Mouse (Mus musculus): ENCODE data around the gene Alg14.

Gene Alg14

DNA sequence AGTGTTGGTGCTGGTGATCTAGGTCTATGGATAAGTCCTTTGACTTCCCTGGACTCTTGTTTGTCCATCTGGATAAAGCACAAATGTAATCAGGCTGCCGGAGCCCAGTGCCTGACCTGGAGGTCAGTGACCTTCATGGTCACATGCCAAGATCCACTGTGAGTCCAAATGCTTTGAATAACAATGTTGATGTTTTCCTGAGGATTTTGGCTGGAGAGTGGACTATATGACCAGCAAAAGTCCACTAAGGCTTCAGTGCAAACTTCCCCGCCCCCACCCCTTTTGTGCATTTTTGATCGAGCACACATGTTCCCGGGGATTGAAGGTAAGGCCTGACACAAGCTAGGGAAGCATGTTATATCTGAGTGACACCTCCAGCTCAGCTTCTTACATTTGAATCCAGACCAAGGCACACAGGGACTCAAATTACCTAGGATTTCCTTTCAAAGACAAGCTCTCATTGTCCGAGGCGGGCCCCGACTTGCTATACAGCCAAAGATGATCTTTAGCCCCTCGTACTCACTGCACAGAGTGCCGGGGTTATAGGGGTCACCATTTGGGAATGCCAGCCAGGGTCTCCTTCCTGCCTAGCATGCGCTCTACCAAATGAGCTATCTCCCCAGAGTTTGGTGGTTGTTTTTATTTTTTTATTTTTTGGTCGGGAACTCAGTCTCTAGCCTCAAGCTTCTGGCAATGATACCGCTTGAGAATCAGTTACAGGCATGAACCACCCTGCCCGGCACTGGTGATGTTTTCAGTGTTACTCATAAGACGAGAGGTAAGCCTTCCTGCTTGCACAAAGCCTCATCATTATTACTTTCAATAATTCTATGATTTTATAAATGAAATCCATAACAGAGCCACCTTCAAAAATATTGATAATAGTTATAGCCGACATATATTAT, 87.4 kb downstream of the Alg14 start:
- in situ Hi-C loops (cut with MboI; ENCODE audit: low pct_unique_long_range_greater_than_20kb in 1 of 2, low sequenced_read_pairs in 2 of 2, unreplicated experiment in 1 of 2): no loop called here

DNA sequence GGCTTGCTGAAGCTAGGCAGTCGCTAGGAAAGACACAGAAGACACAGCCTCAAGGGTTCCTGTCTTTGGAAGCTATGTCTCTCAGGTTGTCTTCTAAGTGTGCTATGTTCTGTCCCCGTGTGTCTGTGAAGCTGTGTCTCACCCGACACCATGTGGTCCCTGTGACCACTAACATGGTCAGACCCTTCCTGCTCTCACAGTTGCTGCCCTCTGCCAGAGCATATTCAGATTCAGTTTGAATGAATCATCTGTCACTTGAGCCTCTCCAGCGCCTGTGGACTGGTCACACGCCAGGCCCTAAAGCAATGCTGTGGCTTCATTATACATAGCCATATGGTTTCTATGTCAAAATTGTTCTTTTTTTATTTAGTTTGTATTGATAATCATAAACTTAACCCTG, 88.1 kb downstream of the Alg14 start:
- in situ Hi-C loops (cut with MboI; ENCODE audit: low pct_unique_long_range_greater_than_20kb in 1 of 2, low sequenced_read_pairs in 2 of 2, unreplicated experiment in 1 of 2): no loop called here

DNA sequence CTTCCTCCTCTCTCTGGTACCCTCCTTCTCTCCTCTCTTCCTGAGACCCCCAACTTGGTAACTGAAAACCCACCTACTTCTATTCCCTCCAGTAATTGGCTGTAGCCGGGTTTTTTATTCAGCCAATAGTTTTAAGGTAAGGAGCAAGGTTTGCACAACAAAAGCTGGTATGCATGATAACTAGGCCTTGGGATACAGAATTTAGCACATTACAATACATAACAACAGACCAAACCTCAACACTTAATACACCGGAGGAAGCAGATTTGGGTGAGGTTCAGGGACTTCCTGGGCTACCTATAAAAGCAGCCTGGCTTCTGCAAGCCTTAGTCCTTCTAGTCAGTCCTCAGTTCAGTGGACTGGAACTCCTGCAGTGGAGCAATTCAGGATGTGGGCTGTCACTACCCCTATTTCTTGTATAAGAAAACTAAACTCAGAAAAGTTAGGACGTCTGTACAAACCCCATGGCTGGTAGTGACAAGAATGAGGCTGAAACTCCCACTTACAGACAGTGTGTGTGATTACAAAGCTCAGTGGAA, 96.0 kb downstream of the Alg14 start:
- in situ Hi-C loops (cut with MboI; ENCODE audit: low pct_unique_long_range_greater_than_20kb in 1 of 2, low sequenced_read_pairs in 2 of 2, unreplicated experiment in 1 of 2): no loop called here

GRCm38 (mm10) chr3:121389366-121389765, 97.8 kb downstream of the Alg14 start:
- in situ Hi-C loops (cut with MboI; ENCODE audit: low pct_unique_long_range_greater_than_20kb in 1 of 2, low sequenced_read_pairs in 2 of 2, unreplicated experiment in 1 of 2): no loop called here

- in situ Hi-C loops (cut with MboI; ENCODE audit: low pct_unique_long_range_greater_than_20kb in 1 of 2, low sequenced_read_pairs in 2 of 2, unreplicated experiment in 1 of 2): no loop called here
Observed at GRCm38 (mm10) chr3:121389860-121390530, 98.4 kb downstream of the Alg14 start.

DNA sequence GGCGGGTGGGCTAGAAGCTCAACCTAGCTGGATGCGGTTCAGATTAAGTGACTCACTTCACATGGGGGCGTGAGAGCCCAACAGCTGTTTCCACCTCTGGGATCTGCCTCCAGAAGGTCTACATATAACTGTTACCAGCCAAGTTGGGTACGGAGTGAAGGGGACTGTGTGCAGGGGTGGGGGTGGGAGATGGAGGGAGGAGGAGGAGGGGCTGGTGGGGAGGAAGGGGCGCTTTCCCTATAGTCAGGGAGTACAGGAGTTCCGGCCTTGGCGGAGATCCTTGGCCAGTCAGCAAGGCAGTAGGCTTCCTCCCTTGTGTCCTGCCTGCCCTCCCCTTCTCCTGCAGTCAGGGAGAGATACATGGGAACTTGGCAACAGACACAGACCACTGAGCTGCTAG, 99.2 kb downstream of the Alg14 start:
- in situ Hi-C loops (cut with MboI; ENCODE audit: low pct_unique_long_range_greater_than_20kb in 1 of 2, low sequenced_read_pairs in 2 of 2, unreplicated experiment in 1 of 2): no loop called here

- in situ Hi-C loops (cut with MboI; ENCODE audit: low pct_unique_long_range_greater_than_20kb in 1 of 2, low sequenced_read_pairs in 2 of 2, unreplicated experiment in 1 of 2): no loop called here
Observed at GRCm38 (mm10) chr3:121395588-121396295, 104.2 kb downstream of the Alg14 start.

GRCm38 (mm10) chr3:121396561-121396960, 105.0 kb downstream of the Alg14 start:
- in situ Hi-C loops (cut with MboI; ENCODE audit: low pct_unique_long_range_greater_than_20kb in 1 of 2, low sequenced_read_pairs in 2 of 2, unreplicated experiment in 1 of 2): no loop called here

GRCm38 (mm10) chr3:121397007-121397406, 105.4 kb downstream of the Alg14 start:
- in situ Hi-C loops (cut with MboI; ENCODE audit: low pct_unique_long_range_greater_than_20kb in 1 of 2, low sequenced_read_pairs in 2 of 2, unreplicated experiment in 1 of 2): no loop called here

DNA sequence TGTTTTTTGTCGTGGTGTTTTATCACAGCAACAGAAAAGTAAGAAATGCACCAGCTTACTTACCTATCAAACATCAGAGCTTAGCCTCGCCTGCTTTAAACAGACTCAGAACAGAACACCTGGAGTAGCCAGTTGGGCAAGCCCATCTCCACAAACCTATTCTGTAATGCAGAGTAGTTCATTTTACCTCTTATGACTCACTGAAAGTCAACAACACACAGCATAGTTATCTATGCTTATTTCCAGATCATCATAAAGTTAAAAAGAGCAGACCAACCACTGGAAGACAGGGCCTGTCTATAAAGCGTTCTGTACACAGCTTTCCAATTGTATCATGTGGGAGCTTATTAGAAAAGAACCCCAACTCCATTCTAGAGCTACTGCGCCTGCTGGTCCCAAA, 109.8 kb downstream of the Alg14 start:
- in situ Hi-C loops (cut with MboI; ENCODE audit: low pct_unique_long_range_greater_than_20kb in 1 of 2, low sequenced_read_pairs in 2 of 2, unreplicated experiment in 1 of 2): no loop called here

DNA sequence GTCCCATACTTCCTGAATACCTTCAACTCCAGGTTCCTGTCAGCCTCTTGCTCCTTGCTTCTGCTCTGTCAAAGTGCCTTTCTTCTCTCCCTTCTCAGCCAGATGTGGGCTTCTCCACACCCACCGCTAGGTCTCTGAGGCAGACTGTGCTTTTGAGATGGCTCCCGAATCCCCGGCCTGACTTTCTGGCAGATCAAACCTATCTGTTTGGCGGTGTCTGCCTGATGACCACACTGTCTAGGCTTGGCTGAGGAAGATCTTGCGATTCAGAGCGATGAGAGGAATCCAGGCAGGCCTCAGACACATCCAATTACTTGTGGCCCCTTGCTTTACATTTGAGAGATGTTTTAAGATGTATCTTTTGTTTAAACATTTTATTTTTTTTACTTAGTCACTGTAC, 110.5 kb downstream of the Alg14 start:
- in situ Hi-C loops (cut with MboI; ENCODE audit: low pct_unique_long_range_greater_than_20kb in 1 of 2, low sequenced_read_pairs in 2 of 2, unreplicated experiment in 1 of 2): no loop called here

DNA sequence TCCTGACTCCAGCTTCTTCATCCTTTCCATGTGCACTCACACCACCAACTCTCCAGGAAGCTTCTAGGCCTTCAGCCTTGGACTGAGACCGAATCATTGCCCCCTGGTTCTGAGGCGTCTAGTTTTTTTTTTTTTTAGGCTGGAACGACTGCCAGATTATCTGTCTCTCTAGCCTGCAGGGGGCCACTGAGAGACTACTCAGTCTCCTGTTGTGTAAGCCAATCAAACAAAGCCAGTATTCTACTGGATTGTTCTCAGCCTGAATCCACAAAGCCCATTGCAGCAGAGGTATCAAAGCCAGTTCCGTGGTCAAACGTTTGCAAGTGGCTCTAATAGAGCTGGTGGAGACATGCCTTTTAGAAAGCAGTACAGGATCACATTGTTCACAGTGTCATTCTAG, 111.9 kb downstream of the Alg14 start:
- in situ Hi-C loops (cut with MboI; ENCODE audit: low pct_unique_long_range_greater_than_20kb in 1 of 2, low sequenced_read_pairs in 2 of 2, unreplicated experiment in 1 of 2): no loop called here

DNA sequence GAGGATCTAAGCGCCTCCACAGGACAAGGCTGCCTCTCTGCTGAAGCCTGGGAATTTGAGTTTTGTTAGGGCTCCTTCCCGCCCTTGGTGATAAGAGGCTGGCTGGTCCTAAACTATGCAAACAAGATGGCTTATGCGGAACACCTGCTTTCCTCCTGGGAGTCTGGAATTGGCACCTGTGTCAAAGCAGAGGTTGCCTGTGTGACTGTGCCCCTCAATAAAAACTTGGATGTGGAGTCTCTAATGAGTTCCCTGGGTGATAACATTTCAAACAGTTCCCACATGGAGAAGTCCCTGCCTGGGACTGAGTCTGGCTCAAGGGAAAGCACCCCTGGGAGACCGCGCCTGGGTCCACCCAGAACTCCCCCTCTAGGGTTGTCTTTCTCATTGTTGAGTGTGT, 113.5 kb downstream of the Alg14 start:
- in situ Hi-C loops (cut with MboI; ENCODE audit: low pct_unique_long_range_greater_than_20kb in 1 of 2, low sequenced_read_pairs in 2 of 2, unreplicated experiment in 1 of 2): no loop called here

DNA sequence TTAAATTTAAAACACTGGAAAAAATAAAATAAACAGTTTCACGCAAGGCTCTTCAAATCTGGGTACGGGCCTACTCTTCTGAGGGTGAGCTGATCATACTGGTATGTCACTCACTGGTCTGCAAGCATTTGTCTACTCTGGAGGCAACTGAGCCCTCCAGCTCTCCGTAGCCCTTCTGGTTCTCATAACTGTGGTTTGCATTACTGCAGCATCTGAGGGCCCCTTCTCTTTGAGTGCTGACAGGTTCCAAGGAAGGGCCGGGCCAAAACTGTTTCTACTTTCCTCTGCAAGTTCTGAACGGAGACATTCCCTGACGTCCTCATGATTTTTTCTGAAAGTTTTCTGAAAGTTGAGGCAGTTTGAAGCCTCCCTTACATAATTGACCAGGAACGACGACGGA, 115.8 kb downstream of the Alg14 start:
- in situ Hi-C loops (cut with MboI; ENCODE audit: low pct_unique_long_range_greater_than_20kb in 1 of 2, low sequenced_read_pairs in 2 of 2, unreplicated experiment in 1 of 2): no loop called here

GRCm38 (mm10) chr3:121408386-121408785, 116.8 kb downstream of the Alg14 start:
- in situ Hi-C loops (cut with MboI; ENCODE audit: low pct_unique_long_range_greater_than_20kb in 1 of 2, low sequenced_read_pairs in 2 of 2, unreplicated experiment in 1 of 2): no loop called here

- in situ Hi-C loops (cut with MboI; ENCODE audit: low pct_unique_long_range_greater_than_20kb in 1 of 2, low sequenced_read_pairs in 2 of 2, unreplicated experiment in 1 of 2): no loop called here
Observed at GRCm38 (mm10) chr3:121411450-121411849, 119.9 kb downstream of the Alg14 start.
